Mouse (Mus musculus) NIH3T3 (cell line): Measurements from ENCODE around the gene Chat.

Experiments
- DNase-seq: peaks from one replicate; pipeline ENCODE4 v3.0.0-alpha.2; 2012; ENCODE audit warnings: low read depth

Chat gene

DNA sequence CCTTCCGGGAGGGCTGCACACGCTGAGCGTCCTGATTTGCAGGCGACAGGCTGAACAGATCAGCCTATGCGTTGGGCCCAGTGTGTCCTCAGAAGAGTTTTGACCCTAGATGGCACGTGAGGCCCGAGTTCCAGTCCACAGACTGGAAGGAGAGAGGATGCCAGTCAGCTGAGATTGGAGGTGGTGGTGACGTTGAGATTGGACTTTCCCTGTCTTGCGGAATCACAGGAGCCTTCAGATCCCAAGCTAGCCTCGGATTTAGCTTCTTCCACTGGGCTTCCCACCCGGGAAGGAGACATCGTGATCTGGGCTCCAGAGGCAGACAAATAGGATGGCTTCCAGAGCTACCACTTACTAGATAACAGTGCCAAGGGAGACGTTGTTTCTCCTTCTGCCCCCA, at the start of gene Chat:
TSS of gene Chat (minus strand) at position 101 of the 400 bp plus-strand sequence.
- DNase-seq, result no peak

DNA sequence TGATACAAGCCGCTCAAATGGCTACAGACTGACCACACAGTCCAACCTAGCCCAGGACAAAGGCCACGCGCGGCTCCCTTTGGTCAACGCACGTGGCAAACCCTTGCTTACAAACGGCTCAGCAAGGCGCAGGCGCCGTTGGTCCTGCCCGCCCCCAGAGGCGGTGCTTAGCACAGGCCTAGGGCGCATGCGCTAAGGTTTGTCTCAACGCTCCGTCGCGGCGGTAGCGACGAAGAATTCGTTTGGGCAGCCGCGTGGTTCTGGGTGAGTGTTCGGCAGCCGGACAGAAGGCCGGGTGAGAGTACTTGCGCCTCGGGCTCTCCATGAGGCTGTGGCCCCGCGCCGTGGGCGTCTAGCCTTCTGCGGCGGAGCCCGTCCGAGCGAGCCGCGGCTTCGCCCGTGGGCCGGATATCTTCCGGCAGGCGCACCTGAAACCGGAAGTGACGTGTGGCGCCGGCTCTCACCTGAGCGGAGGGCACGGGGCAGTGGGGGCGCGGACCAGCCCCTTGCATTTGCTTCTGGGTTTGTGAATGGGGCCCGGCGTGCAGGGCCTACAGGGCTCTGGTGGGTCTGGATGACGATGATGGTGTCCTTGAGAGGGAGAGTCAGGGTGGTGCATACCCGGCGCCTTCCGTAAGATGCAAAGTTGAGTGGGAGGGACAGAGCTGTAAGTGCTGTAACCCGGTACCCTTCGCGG, 47.7 kb upstream of the Chat start, which contains the start of gene Ercc6:
TSS of gene Ercc6 (plus strand) at position 186 of the 697 bp plus-strand sequence.
- DNase-seq, result peak; percentile 96

DNA sequence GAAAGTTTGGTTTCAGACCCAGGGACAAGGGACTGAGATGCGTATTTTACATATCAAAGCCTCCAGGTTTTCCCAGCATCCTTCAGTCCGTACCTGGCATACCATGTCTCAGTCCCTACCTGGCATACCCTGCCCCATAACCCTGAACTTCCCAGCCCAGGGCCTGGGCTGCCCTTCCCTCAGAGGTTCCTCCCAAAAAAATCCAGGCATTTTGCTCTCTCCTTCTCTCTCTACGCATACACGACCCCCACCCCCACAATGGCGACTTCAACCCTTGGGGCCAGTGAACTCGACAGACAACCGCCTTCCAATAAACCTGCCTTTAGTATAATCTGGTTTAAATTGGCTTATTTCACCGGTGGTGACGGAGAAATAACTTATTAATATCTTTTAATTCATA, 47.1 kb upstream of the Chat start:
- no peak for DNase-seq

DNA sequence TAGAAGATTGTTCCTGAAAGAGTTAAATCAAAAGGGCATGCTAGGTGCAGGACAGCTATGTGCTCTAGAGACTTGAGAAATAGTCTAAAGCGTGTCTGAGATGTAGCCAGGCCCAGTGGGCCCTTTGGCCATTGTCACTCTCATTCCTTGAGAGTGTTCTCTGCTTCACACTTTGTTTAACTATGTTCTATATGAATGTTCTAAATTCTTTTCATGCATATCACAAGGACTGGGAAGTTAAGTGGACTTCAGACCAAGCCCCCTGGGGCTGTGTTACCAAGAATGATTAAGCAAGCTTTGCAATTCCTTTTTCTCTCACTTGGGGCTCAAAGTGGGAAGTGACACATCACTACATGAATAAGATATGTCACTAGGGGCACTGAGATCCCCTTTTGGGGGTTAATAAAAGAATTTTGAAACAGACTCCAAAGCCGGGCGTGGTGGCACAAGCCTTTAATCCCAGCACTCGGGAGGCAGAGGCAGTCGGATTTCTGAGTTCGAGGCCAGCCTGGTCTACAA, 43.7 kb upstream of the Chat start:
- no peak for DNase-seq

DNA sequence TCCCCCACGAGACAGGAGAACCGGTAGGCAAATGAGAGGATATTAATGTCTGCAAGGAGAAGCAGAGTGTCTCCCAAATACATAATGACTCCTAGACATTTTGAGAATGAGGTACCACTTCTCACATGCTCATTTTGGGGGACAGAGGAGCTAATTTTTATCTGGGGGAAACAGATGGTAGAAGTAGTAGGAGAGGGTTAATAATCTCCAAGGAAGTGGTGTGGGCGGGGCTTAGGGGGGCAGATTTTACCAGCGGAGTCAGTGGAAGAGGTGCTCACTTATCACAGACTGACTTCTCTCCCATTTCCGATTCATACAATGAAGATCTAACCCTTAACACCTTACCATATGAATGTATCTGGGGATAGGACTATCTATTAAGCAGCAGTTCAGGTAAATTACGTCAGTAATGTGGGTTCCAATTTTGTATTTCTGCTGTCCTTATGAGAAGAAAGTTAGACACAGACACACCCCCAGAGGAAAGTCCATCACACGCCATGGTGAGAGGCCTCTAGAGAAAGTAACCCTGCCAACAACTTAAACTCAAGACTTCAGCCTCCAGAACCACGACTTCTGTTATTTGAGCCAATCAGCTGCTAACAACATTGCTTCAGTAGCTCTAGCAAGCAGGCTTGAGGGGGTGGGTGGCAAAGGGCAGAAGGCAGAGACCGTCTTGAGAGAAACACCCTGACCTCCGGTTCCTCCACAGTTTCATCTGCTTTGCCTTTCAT, 42.5 kb upstream of the Chat start:
- no peak for DNase-seq

DNA sequence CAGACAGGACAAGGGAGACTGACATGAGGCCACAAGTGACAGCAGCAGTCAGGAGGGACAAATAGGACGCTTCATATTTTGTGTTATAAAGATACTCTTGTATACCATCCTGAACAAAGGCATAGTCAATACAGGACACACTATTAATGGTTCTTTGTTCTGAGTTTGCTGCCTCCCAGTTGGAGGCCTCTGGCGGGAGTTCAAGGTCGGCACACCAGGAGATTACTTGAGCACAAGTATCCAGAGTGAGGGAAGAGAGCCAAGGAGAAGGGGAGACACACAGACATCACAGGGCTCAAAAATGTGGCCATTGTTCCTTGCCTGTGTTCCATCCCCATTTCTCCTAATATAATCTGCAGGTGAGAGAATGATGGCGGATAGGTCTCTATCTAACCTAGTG, 41.4 kb upstream of the Chat start:
- DNase-seq, result no peak

DNA sequence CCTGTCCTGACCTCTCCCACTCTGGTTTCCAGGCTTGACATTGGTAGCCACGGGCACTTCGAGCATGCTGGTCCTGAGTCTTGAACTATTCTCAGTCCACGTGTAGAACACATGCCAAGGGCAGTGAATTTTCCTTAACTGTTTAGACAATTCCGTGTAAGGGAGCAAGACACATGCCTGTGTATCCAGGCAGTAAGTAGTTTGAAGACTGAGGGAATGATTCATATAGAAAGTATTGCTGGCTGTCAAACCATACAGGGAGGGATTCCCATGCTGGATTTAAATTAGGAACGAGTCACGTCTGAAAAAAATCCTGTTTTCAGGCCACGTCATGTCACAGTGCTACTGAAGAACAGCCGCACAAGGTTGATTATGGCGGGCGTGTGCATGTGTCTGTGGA, 40.5 kb upstream of the Chat start:
- peak; percentile 52 for DNase-seq

DNA sequence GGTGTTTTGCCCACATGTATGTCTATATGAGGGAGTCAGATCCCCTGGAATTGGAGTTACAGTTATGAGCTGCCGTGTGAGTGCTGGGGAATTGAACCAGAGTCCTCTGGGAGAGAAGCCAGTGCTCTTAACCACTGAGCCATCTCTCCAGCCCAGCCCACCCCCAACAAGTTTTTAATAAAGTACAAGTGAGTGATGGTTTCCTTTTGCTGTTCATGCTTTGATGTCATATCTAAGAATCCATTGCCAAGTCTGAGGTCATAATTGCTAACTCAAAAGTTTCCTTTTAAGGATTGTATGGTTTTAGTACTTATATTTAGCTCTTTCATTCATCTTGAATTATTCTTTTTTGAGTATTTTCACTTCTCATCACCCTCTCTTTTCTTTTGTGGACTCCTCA, 38.1 kb upstream of the Chat start:
- DNase-seq, result no peak

DNA sequence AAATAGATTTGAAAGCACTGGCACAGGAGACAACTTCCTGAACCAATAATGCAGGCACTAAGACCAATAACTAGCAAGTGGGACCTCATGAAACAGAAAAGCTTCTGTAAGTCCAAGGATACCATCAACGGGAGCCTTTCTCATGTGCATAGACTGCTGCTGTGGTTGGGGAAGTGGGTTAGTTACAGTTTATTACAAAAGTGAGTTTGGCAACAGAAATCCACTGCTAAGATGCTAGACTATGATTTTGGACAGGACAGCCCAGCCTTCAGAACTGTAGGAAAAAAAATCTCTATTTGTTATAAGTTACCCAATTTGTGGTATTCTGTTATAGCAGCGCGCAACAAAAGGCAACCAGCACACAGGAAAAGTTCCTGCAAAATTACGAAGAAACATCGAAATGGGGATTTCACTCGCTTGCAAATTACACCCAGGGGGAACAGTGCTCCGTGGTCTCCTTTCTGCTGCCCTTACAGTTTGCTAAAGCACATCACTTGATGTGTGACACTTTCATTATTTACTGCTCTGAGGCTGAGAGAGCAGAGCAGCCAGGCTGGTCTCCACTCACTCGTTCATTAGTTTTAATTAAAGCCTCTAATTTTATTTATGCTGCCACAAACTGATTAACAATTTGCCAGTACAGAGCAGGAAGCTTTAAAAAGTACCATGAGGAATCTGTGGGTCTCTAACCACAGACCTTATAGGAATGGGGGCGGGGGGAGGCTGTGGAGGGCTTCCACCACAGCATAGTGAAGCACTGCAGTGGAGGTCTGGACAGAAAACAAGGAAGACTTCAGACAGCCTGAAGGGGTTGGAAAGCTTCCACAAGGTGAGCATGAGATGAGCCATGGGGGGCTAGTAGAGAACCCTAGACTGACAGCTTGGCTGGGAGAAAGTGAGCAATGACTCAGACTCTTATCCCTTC, 37.2 kb upstream of the Chat start:
- DNase-seq, result no peak

DNA sequence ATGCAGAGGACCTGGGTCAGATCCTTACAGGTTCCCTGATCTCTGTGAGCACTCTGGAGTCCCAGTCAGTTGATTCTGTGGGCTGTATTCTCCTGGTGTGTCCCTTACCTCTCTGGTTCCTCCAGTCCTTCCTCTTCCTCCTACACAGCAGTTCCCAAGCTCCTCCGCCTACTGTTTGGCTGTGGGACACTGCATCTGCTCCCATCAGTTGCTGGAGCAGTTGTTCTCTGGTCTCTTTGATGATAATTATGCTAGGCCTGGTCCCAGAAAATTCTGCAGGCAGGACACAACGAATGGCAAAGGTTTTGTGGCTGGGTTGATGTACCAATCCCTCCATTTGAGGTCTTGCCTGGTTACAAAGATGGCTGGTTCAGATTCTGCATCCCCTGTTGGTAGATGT, 35.5 kb upstream of the Chat start:
- DNase-seq, result no peak

DNA sequence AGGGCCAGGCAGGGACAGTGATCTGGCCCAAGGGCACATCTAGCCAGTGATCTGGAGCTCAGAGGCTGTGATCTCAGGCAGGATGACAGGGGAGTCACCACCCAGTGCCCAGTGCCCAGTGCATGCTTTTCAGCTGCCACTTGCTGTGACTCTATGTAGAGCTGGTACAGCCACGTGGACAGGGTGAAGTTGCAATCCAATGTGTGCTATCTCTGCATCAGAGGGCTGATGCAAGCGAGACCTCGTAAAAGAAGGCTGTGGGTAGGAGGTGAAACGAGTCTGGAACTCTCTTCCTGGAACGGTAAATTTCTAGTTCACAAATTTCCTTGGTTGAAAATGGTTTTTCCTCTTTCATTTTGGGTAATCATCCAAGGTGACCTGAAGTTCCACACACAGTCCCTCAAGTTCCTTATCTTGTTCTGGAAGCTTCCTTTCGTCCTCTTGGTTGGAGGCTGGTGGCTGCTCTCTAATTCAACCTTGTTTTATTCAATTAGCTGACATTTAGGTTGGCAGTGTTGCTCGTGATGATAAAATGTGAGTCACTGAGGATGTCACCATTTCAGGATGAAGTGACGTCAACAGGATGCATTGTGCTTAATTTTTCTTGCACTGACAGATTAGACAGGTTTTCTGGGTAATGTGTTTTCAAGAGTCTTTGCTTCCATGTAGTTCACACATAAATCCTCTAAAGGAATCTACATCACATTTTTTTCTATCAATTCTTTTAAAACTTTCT, 30.5 kb upstream of the Chat start:
- DNase-seq, result no peak

DNA sequence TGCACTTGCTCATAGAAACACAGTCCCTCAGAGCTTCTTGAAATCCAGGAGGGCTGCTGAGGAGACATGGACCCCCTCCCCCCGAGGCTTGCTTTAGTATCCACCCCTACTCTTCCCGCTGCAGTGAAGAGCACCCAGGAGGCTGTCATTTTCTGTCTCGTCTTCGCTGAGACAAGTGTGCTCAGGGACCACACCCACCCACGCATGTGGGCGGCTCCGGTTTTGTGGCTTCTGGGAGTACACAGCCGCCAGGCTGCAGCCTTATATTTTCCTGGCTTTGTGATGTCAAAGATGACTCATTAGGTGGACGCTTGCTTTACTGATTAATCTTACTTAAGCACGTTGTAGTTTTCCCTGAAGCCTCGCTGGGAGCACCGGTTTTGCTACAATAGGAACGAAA, 26.7 kb upstream of the Chat start:
- peak; percentile 67 for DNase-seq

DNA sequence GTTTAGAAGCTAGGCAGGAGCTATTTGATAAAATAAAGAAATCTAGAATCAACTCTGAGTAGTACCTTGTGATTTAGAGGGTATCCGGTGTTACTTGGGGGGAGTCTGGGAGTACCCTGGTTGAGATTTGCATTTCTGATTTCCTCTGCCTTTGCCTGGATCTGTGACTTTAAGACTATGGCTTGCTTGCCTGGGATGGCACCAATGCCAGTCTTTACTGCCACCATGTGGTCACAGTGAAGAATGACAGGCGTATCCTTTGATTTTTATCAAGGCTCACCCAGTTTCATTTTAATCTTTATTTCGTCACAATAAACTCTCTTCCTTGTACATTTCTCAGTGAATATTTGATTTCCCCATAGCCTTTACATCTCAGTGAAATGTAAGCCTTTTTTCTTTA, 16.3 kb upstream of the Chat start:
- DNase-seq, result peak; percentile 73

DNA sequence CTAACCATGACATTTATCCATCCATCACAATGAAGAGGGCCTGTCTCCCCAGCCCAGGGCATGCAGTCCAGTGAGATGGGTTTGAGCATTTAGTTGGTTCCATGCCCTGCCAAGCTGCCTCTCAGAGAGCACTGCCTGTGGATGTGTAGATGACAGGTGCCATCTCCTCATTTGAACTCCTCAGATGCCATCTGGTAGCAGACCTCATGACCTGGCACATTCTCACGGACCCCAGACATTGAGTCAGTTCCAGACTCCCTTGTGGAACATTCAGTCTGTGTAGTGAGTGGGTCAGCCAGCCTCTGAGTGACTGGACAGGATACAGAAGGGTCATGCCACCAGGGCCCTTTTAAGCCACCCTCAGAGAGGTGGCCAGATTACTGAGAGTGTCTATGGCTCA, 11.8 kb upstream of the Chat start:
- DNase-seq, result no peak

DNA sequence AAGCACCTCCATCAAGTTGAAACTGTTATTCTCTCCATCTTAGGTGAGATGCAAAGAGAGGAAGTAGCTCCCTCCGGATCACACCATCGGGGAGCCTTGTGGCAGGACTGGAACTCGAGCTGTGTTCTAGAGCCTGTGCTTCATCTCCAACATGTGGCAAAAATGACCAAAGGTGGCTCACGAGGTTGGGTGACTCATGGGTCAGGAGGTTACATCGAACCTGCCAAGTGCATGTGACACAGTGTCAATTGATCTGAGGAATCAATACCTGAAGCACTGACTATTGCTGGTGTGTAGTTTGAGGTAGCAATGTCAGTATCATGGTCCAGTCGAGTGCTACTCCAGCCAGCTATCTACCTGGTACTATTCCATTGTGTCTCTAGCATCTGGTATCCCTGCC, 10.8 kb upstream of the Chat start:
- no peak for DNase-seq

DNA sequence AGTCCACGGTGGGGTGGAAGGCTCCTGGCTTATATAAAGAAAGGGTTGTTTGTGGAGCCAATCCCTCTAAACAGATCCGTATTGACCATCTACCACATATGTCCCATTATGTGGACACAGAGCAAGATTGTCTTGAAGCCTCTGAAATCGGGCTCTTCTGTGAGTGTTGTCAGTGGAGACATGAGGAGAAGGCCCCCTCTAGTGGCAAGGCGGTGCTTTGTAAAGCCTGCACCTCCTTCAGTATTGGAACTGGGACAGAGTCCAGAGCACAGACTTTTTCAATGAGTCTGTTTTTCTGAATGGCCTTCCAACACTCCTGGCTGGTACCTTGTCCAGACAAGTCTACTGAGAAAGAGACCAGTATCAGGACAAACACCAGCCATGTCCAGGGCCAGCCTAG, 7.2 kb upstream of the Chat start:
- peak; percentile 82 for DNase-seq

DNA sequence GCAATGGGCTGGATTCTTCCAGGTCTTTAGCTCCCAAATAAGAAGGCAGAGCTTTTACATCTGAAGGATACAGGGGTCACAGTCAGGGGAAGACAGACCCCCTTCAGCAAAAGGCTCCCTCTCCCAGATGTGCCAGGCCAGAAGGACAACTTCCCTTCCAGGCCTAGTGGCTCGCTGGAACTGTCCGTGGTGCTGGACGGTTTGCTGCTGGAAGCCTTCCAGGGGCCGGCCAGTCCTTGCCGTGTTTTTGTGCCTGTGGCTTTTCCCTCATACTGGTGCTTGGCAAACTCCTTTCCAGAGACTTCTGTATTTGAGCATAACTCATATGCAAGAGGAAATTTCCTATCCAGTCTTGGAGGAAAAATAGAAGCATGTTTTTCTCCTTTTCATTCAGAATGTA, 1.8 kb upstream of the Chat start:
- peak; percentile 71 for DNase-seq

DNA sequence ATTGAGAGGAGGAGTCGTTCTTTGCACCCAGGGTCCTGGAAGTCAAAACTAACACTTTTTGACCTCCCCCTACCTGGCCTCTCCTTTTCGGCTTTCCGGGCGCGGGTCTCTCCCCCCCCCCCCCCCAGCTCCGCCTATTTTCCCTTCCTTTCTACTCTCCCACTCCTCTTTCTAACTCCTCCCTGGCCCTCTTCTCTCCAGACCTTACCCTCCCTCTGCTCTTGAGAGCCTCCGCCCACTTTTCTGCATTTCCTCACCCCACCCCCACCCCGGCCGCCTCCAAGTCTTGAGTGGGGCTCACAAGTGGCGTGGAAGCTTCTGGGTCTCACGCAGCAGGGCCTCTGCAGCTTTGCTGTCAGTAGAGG, 301 bp downstream of the Chat start:
- no peak for DNase-seq

DNA sequence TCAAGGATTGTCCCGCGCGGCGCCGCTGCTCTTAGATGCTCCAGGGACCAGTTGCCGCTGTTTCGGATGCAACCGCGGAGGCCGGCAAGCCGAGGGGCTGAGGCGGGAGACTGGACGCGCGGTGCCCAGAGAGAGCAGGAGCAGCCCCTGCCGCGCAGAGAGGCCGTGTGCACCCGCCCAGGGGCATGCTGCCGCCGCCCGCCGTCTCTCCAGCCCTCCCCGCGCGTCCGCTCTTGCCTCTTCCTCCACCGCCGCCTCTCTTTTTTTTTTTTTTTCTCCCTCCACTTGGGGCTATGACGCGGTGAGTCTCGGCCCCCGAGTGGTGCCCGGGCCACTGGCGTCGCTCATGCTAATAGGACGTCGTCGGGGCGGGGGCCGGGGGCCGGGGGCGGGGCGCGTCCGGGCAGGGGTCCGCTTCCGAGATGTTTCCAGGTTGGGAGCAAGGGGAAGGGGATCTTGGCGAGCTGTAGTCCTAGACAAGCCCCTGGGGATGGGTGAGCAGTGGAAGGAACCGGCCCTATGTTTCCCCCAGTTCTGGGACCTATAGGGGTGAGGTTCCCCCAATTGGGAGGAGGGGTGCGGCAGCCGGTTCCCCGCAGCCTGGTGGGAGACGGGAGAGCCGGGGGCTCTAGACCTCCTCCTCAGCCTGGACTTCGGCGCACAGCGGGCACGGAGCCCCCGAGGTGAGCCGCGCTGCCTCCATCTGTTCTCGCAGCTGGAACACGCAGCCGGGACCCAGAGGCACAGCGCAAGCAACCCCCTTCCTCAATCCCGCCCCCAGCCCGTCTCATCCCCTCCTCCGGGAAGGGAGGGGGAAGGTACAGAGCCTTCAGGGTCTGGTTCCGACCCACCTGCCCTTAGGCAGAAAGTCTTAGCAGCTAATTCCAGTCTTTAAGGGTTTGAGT, 936 bp downstream of the Chat start, which contains the start of gene Slc18a3:
TSS of gene Slc18a3 (minus strand) at position 250 of the 905 bp plus-strand sequence.
- no peak for DNase-seq

DNA sequence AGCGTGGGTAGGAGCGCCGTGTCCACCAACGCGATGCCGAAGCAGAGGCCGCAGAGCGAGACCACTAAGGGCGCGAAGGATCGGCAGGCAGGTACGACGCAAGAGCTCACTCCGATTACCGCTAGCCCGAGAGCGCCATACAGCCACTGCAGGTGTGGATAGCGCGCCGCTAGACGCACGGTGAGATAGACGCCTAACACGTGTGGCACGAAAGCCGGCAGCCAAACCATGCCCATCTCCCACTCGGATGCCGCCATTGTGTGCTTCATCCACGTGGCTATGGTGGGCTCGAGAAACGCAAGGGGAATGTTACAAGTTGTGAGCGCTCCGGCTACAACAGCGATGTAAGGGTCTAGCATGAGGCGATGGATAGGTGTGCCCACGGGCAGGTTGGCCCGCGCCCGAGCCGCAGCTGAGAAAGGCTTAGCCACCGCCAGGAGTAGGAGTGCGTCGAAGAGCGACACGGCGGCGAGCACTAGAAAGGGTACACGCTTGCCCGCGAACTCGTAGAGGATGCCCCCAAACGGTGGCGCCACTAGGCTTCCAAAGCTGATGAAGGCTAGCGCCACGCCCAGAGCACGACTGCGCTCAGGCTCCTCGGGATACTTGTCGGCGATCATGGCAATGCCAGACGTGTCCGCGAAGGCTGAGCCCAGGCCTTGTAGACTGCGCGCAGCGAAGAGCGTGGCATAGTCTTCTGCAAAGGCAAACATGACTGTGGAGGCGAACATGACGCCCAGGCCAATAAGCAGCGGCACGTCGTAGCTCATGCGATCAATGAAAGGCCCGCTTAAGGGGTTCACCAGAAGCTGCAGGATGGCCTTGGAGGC, 2.4 kb downstream of the Chat start:
- DNase-seq, result no peak
